Mouse (Mus musculus): Measurements from ENCODE around the gene Pms1.

DNA sequence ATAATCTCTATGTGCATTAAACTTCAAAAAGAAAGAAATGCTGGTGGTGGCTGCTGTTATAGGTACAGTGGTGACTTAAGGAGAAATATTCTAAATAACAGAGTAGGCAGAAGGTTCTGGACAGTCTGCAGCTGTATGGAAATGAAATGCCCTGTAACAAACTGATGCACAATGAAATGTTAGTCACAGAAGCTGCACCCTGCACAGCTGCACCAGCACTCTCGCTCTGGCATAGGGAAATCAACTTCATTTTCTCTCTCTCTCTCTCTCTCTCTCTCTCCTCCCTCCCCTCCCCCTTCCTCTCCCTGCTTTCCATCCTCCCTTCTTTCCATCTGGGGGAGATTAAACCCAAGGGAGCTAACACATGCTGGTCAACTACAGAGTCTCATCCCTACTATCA lies 72.0 kb downstream of the Pms1 start:
- TF ChIP-seq MAX (IDR thresholded peaks at IDR 0.05) (no peak), CTCF (IDR thresholded peaks at IDR 0.05; ENCODE audit: control insufficient read depth, insufficient read depth, insufficient read length) (no peak), USF1 (IDR thresholded peaks at IDR 0.05; ENCODE audit: low read depth) (no peak), MYOG (IDR thresholded peaks at IDR 0.05; ENCODE audit: control insufficient read depth, extremely low read depth, insufficient read length) (no peak), FOSL1 (IDR thresholded peaks at IDR 0.05; ENCODE audit: insufficient read depth, low read length, poor library complexity, severe bottlenecking) (no peak), MYOD1 (IDR thresholded peaks at IDR 0.05; ENCODE audit: control insufficient read depth, insufficient read length, low read depth) (no peak), CEBPB (IDR thresholded peaks at IDR 0.05; ENCODE audit: low read depth) (no peak)
